Mouse (Mus musculus) liver, embryonic 14.5 days (tissue): ENCODE results near the gene Cxcl5.

ENCODE experiments used
- CTCF ChIP-seq: IDR thresholded peaks from 2 replicates; pipeline ENCODE4 v1.5.1; 2016; ENCODE audit warnings: antibody characterized with exemption, low read depth, control low read depth
- EP300 ChIP-seq: IDR thresholded peaks from 2 replicates; pipeline ENCODE4 v1.6.1; 2016; ENCODE audit warnings: antibody characterized with exemption, low read depth

GRCm38 (mm10) chr5:90785659-90786588, 26.8 kb downstream of the Cxcl5 start, which contains the start of gene Cxcl3:
- TF ChIP-seq CTCF (peak; percentile 45), EP300 (no peak)
